Mouse (Mus musculus): ENCODE data around the gene Bptf.
"Not testable (repeated sequence)": the region's sequence is repeated elsewhere in the genome, so short reads cannot be mapped to it uniquely, and the experiment has no call there.

The Bptf gene

DNA sequence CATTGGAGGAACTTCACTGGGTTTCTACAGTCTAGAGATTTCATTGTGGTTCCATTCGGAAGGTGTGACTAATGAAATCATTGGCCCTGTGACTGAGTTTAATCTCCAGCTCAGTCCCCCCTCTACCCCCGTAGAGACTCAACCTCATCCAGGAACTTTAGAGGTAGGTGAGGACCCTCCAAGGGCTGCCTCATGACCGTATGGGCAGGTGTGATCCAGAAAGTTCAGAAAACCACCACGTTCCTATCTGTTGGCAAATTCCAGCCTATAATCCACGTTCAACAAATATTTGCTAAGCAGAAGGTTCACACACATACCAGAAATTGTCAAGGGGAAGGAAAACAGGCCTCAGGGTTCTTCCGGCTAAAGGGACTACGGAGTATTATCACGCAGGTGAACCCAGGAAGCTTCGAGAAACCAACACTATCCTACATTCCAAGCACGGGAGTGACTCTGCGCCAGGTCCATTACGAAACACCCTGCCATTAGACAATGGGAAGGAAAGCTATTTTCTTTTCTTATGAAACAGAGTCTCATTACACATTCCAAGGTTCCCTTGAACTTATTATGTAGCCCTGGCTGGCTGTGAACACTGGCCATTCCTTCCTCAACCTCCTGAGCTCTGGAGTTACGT is 109.8 kb downstream of the Bptf start:
- in situ Hi-C loops (cut with MboI; ENCODE audit: low sequenced_read_pairs), result no loop called here

DNA sequence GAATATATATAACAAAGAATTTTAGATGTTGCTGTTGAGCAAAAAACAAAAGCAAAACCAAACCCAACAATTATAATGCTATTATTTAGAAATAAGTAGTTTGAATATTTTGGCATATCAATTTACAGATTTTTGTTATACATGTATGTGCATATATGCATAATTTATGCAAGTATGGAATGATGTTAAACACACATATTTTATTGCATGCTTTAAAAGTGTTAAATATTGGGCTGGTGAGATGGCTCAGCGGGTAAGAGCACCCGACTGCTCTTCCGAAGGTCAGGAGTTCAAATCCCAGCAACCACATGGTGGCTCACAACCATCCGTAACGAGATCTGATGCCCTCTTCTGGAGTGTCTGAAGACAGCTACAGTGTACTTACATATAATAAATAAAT is 112.2 kb downstream of the Bptf start:
- in situ Hi-C loops (cut with MboI; ENCODE audit: low sequenced_read_pairs), result not testable (repeated sequence)

DNA sequence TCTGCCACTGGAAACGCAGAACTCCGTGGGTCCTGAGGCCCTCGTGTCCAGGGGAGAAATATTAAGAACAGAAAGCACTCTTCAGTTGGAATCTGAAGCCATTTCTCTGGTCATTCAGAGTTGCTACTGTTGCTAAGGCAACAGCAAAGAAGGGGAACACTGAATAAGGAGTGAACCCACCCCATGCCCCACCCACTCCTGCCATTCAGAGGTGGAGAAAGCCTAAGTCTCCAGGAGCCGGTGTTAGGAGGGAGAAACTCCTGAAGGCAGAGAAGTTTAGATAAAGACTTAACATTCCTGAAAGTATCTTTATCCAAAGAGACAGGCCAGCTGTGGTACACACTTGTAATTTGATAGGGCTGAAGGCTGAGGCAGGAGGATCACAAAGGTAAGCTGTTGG is 112.6 kb downstream of the Bptf start:
- in situ Hi-C loops (cut with MboI; ENCODE audit: low sequenced_read_pairs), result no loop called here

DNA sequence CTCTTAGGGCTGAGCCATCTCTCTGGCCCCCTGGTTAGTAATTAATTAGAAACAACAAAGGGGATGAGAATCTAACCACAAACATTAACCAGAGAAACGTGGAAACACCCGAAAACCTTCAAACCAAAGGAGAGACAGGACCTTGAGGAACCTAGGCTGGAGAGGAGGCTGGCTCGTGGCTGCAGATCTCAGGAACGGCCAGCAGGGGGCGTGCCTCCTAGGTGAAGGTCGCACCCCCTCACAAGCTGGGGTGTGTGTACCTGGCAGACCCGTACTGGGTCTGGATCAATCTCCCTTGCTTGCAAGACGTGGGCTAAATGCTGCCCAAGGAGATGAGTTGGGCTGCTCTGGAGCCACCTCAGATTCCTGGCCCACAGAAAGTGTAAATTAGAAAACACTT is 113.3 kb downstream of the Bptf start:
- in situ Hi-C loops (cut with MboI; ENCODE audit: low sequenced_read_pairs), result no loop called here

DNA sequence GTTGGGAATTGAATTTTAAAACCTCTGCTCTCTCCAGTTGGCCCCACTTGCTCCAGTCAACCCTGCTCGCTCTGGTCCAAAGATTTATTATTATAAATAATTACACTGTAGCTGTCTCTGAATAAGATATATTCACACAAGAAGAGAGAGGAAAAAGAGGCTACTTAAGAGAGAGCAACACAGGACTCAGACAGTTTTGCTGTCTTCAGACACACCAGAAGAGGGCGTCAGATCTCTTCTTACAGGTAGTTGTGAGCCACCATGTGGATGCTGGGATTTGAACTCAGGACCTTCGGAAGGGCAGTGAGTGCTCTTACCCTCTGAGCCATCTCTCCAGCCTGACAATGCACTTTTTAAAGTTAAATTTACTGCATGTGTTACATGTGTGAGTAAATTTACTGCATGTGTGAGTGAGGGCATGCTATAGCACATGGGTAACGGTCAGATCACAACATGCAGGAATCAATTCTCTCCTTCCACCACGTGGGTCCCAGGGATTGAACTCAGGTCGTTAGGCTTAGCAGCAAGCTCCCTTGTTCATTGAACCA is 114.5 kb downstream of the Bptf start:
- in situ Hi-C loops (cut with MboI; ENCODE audit: low sequenced_read_pairs), result no loop called here

DNA sequence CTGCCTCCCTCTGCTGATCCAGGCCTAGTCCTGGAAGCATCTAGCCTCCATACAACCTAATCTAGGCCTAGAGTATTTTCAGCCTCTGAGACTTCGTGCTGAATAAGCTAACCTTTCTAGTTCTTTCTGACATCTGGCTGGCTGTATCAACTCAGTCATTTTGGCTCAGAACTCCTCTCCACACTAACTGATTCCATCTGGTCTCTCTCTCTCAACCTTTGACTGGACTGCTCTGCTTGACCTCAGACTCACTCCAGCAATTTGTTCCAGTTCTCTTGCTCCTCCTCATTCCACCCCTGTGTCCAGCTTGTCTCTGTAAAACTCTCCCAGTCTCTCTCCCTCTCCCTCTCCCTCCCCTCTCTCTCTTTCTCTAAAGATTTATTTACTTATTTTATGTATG is 115.0 kb downstream of the Bptf start:
- in situ Hi-C loops (cut with MboI; ENCODE audit: low sequenced_read_pairs), result no loop called here

DNA sequence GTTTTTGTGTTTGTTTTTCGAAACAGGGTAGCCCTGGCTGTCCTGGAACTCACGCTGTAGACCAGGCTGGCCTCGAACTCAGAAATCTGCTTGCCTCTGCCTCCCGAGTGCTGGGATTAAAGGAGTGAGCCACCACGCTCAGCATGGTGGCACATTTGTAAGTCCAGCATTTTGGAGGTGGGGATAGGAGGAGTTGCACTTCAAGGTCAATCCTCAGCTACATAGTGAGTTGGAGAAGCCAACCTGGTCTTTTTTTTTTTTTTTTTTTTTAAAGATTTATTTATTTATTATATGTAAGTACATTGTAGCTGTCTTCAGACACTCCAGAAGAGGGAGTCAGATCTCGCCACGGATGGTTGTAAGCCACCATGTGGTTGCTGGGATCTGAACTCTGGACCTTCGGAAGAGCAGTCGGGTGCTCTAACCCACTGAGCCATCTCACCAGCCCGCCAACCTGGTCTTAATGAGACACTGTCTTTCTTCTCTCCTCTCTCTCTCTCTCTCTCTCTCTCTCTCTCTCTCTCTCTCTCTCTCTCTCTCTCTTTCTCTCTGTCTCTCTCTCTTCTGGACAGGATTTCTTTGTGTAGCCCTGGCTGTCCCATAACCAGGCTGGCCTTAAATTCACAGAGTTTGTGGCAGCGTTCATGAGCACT is 116.3 kb downstream of the Bptf start:
- in situ Hi-C loops (cut with MboI; ENCODE audit: low sequenced_read_pairs), result not testable (repeated sequence)

DNA sequence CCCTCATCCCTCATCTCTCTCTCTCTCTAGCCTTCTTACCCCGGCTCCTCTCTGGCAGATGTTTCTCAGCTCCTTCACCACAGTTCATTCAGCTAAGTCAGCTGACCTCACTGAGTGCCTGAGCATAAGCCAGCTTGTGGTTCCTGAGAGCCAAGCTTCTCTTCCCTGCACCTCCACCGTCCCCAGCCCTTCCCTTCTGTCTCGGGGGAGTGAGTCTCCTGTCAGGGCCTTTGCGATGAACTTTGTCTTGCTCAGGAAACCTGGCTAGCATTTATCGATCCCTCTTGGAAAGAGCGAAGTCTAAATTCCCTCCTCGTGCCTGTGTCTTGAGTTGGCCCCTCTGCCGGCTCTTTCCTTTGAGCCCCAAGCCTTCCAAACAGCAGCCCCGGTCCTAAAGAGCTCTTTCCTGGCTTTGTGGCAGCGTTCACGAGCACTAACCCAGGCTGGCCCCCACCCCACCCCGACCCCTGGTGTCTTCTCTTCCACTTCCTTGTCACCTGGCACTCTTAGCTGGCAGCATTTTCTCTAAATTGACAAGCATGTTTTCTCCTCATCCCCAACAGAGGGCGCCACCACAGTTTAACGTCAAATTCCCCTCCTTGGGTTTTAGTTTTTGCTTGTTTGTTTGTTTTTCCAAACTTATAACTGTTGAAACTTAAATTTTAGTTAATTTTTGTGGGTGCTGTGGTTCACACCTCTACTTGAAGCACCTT is 117.2 kb downstream of the Bptf start:
- in situ Hi-C loops (cut with MboI; ENCODE audit: low sequenced_read_pairs), result no loop called here

DNA sequence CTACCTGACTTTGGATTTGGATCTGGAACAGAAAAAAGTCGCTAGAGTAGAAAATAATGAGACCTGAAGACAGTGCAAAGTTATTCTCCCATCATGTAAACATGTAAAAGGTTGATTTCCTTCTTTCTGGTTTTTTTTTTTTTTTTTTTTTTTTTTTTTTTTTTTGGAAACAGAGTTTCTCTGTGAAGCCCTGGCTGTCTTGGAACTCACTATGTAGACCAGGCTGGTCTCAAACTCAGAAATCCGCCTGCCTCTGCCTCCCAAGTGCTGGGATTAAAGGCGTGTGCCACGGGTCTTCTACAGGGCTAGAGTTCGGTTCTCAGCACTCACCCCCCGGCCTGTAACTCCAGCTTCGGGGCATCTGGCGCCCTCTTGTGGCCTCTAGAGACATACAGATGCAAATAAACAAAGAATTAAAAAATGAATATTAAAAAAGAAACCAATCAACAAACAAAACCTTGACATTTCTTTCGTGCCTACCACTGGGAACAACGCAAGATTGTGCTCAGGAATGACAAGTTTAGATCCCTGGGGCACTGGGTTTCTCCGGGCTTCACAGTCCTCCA is 117.8 kb downstream of the Bptf start:
- in situ Hi-C loops (cut with MboI; ENCODE audit: low sequenced_read_pairs), result no loop called here

DNA sequence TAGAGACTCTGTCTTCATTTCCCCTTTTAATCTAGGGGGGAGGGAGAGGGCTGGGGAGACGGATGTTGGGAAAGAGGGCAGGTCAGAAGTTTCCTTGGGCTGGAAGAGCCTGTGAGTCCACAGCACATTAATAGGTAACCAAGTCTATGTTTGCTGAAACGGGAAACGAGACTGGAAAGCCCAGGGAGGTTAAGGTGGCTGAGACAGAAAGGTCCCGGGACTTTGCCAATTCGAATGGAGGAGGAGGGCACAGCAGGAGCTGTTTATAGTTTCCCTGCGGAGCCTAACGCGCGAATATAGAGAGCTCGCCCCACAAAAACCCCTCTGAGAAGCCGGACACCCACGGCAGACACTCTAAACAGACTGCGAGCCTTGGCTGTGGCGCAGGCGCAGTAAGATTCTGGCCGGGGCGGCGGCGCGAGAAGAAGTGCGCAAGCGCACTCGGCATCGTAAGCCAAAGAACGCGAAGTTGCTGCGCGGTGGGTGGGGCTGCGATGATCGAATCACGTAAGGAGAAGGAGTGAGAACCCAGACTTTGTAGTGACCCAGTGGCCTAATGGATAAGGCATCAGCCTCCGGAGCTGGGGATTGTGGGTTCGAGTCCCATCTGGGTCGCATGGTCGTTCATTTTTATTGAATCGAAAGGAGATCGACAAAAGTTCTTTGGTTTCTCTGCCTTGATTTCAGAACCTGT is 119.5 kb downstream of the Bptf start:
- in situ Hi-C loops (cut with MboI; ENCODE audit: low sequenced_read_pairs), result no loop called here

DNA sequence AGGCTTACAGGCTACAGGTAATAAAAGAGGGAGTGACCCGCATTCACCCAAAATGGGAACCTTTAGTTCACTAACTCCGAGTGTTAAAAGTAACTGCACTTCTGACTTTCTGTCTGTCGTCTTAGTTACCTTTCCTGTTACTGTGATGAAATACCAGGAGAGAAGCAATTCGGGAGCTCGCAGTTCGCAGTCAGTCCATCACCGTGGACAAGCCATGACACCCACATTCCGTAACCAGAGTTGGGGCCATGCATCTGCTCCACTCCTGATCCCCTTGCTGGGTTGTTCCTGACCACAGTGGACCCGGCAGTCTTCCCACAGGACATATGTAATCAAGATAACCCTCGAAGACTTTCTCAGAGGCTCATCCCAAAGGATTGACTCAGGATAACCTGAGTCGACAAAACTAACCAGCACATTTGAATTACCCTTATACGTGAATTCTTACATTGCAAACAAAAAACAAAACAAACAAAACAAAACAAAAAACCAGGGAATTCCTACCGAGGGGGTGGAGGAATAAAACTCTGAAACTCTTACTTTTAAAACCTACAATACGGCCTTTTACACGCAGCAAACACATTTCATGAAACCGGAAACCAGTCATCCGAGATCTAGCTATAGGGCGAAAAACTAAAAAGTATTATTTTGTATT is 120.1 kb downstream of the Bptf start:
- in situ Hi-C loops (cut with MboI; ENCODE audit: low sequenced_read_pairs), result no loop called here

DNA sequence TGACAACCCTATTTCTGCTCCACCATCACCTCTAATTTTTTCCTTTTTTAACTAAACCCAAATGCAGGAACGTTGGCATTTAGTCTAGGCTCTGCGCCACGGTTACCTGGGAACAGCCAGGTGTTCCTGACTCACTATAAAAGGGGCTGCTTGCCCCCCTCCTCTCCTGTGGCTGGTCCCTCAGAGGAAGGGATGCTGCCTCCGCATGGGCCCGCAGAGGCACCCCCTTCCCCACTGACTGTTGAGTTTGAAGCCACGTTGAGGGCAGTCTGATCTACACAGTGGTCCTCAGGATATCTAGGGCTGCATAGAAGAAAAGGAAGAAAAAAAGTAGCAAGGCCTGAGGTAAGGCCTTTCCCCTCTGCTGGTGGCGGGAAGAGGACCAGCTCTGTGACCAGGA is 120.8 kb downstream of the Bptf start:
- in situ Hi-C loops (cut with MboI; ENCODE audit: low sequenced_read_pairs), result no loop called here

DNA sequence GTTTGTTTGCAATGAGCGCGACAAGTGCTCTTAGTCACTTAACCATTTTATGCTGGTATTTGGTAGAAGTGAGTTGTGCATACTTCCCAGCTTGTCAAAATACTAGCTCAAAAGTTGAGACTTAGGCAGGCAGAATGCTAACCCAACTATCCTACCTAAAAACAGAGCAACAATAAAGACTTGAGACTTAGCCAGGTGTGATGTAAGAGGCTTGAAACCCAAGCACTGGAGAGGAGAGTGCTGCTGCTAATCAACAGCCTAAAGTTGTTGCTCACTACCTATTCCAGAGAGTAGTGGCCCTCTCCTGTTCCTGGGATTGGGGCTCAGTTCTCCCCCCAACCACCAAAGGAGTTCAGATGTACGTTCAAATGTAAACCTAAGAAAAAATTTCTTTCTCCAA is 121.5 kb downstream of the Bptf start:
- in situ Hi-C loops (cut with MboI; ENCODE audit: low sequenced_read_pairs), result no loop called here

DNA sequence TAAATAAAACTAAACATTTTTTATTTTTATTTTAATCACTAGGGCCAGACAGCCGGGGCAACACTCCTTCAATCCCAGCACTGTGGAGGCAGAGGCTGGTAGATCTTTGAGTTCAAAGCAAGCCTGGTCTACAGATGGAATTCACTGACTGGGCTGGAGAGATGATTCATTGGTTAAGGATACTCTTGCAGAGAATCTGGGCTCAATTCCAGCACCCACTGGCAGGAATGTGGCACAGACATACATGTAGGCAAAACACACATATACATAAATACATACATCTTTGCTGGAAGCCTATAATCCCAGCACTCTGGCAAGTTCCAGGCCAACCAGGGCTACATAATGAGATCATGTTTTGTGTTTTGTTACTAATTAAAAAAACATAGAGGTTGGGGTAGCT is 126.4 kb downstream of the Bptf start:
- in situ Hi-C loops (cut with MboI; ENCODE audit: low sequenced_read_pairs), result no loop called here

DNA sequence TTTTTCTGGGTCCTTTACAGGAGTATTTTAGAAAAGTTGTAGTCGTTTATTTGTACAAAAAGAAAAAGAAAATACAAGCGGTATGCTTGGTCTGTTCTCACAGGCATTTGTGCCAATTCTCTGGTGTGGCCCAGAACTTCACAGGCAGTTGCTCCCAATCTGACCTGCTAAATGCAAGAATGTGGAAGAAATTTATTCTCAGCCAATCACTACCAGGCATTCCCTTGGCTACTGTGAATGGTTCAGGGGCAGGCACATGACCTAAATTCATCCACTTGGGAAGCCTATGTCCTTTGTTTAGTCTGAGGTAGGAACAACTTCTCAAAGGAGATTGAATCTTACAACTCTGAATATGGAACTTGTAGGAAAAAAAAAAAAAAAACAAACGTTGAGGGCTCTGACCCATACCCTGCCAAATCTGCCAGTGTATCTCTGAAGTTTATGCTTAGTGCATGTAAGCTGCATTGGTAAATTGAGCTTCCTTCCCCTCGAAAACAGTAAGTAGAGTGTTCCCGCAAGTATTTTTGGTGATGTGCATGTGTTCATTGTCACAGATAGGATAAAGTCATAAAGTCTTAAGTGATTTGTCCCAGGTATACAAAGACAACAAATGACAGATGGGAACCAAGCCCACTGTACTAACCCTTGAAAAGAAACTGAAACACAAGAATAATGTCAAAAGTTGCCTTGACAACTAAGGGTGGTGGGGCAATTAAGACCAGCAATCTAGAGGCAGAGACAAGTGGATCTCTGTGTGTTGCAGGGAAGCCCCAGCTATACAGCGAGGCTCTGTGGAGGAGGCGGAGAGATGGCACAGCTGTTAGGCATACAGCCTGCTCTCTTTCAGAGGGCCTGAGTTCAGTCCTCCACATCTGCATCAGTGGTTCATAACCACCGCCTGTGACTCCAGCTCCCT is 129.9 kb downstream of the Bptf start:
- in situ Hi-C loops (cut with MboI; ENCODE audit: low sequenced_read_pairs), result no loop called here

DNA sequence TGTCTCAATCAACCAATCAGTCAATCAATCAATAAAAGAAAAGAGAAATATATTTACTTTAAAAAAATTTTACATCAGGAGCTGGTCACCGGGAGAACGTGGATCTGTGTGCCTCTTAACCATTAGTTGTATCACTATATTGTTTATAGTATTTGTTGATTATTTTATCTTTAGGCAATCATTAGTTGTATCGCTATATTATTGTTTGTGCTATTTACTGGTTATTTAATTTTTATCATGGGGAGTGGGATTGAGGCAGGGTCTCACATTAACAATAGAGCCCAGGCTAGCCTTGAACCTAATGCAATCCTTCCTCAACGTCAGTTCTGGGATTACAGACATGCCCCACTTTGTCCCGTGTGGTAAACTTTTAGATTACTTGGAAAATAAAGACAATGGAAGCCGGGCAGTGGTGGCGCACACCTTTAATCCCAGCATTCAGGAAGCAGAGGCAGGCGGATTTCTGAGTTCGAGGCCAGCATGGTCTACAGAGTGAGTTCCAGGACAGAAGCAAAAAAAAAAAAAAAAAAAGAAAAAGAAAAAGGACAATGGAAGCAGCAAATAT is 131.9 kb downstream of the Bptf start:
- in situ Hi-C loops (cut with MboI; ENCODE audit: low sequenced_read_pairs), result no loop called here

DNA sequence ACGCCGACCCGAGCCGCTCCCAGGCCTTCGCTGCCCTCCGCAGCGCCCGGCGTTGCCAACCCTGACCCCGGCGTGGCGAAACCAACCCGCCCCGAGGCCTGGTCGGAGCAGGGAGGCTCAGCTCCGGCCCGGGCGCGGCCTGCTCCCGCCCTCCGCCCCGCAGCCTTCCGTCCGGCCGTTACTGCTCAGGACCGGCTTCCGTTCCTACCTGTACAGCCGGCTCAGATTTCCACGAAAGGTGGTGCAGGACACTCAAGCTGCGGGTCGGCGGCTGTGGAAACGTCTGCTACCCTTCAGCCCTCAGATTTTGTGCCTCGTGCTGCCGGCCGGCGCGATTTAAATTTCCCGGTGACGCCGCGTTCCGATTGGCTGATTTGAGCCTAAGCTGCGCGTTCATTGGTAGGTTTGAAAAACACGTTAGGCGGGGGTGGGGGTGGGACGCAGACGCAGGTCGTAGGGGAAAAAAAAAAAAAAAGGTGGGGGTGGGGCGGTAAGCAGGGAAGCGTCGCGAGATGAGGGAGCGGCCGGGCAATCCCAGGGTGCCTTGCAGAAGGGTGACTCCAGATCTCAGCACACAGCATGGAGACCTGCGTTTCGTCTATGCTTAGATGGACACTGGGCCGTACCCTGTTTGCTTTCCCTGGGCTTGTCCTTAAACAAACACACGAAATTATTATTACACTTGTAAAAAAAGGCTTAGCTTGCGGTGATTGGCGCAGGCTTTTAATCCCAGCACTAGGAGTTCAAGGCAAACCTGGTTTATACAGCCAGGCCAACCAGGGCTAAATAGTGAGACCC is 132.6 kb downstream of the Bptf start, which contains the start of gene Kpna2:
TSS of gene Kpna2 (minus strand) at position 391 of the 798 bp plus-strand sequence.
- in situ Hi-C loops (cut with MboI; ENCODE audit: low sequenced_read_pairs), result no loop called here

DNA sequence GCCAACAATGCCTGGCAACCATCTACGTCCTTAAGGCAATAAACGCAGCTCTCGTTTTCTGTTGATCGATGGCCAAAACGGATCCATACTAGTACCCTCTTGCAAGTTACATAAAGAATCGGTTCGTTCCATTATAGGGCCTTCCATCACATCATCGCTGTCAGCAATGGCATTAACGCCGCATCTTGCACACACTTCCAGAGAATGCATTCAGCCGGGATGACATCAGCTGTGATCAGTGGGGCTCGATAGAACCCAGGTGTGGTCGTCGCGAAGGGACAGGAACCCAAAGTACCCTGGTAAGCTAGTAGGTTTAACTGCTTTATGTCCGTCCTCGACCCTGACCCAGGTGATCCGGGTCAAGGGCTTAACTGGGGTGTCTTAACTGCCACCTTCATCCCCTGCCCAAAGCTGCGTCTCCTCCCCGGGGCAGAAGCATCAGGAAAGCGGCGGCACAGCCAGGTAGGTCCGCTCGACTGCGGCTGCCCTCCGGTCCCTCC is 133.2 kb downstream of the Bptf start:
- in situ Hi-C loops (cut with MboI; ENCODE audit: low sequenced_read_pairs), result no loop called here

All from CH12F3 (cell line).